Mouse (Mus musculus) G1E (cell line): Measurements from ENCODE around the gene Zfp566. TPM values are rescaled to one million over a fixed set of nuclear protein-coding genes. Genes with fewer than 3 reads are reported as not detected.
A peak's percentile ranks its signal among the peaks of the same experiment; 100 is the strongest.

Source experiments
- ATAC-seq: 2 replicates; pipeline ENCODE4 v1.8.0; 2016; ENCODE audit warnings: mild to moderate bottlenecking; ENCODE audit not compliant: insufficient number of reproducible peaks, poor library complexity, low FRiP score, severe bottlenecking; ENCODE audit errors: extremely low read depth
- DNase-seq: peaks from one replicate; pipeline ENCODE4 v3.0.0; 2012; ENCODE audit warnings: low spot score
- H3K27me3 ChIP-seq: 2 replicates; pipeline ENCODE4 v1.6.1; 2012; ENCODE audit warnings: mild to moderate bottlenecking, low read length, inconsistent platforms; ENCODE audit not compliant: insufficient read depth
- H3K36me3 ChIP-seq: replicated peaks from 2 replicates; pipeline ENCODE3; 2012; ENCODE audit warnings: mild to moderate bottlenecking, inconsistent platforms
- H3K4me1 ChIP-seq: 2 replicates; pipeline ENCODE4 v1.6.1; 2012; ENCODE audit warnings: low read depth, low read length, inconsistent platforms, mixed read lengths; ENCODE audit not compliant: insufficient read depth
- H3K4me3 ChIP-seq: 2 replicates; pipeline ENCODE4 v1.5.1; 2012; ENCODE audit warnings: low read depth, mild to moderate bottlenecking, inconsistent platforms, low read length, moderate library complexity, mixed read lengths
- H3K9me3 ChIP-seq: replicated peaks from 2 replicates; pipeline ENCODE4 v1.6.1; 2012; ENCODE audit warnings: inconsistent platforms
- CTCF ChIP-seq: IDR thresholded peaks from 2 replicates; pipeline ENCODE4 v1.5.1; 2012; ENCODE audit warnings: low read depth, low read length, inconsistent platforms, mixed read lengths
- GATA1 ChIP-seq: IDR thresholded peaks from 2 replicates; pipeline ENCODE4 v1.6.1; 2012; ENCODE audit warnings: borderline replicate concordance, low read length, inconsistent platforms, mixed read lengths
- GATA2 ChIP-seq: IDR thresholded peaks from 2 replicates; pipeline ENCODE4 v1.6.1; 2012; ENCODE audit warnings: low read depth, low read length, inconsistent platforms, borderline replicate concordance
- POLR2AphosphoS5 ChIP-seq: IDR thresholded peaks from 2 replicates; pipeline ENCODE4 v1.6.1; 2012; ENCODE audit warnings: low read depth, low read length, inconsistent platforms; ENCODE audit not compliant: insufficient replicate concordance
- TAL1 ChIP-seq: conservative IDR thresholded peaks from 2 replicates; pipeline ENCODE4 v1.6.1; 2012; ENCODE audit warnings: low read depth, low read length, inconsistent platforms, mixed read lengths
- polyA plus RNA-seq: library from polyadenylated mRNA; stranded (reverse); fragments of >175 nt; gene quantifications from 2 replicates; pipeline ENCODE4 v1.2.3, GENCODE M21; 2012
- total RNA-seq, 2 experiments: library from RNA; stranded (forward) in 1 of 2; stranded (reverse) in 1 of 2; fragments of 200-1000 nt in 1 of 2; fragments of >200 nt in 1 of 2; fragmentation: Nextera tagmentation in 1 of 2; gene quantifications; 2 replicates each; pipeline ENCODE4 v1.2.3; 2014 to 2017

Zfp566 gene
- total and polyA plus RNA-seq, 3 experiments = 1.8 to 5.6 (median 2.8) TPM

DNA sequence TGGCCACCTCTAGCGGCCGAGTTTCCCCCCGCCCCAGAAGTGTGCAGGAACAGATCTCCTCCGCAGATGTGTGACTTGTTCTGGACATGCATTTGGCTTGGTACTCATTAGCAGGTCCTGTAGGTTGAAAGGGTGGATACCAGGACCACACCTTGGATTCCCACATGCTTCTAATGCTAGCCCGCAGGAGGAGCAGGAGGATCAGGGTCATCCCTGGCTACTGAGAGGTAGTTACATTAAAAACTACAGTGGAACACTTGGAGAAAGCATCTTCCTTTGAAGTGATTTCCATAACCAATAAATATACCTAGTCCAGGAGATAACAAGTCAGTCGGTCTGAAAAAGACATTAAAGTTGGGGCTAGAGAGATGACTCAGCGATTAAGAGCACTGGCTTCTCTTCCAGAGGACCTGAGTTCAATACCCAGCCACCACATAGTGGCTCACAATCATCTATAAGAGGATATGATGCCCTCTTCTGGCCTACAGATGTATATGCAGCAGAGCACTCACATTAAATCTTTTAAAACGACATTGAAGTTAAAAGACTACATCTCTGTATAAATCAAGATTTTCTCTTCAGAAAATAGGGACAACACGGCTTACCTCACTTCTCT, 751 bp upstream of the Zfp566 start:
- Histone ChIP-seq H3K4me1 (peaks cover 52% of the 10 kb centered on the region), H3K36me3 (peaks cover 15% of the 10 kb centered on the region), H3K9me3 (no peaks in the 10 kb centered on the region), H3K27me3 (no peaks in the 10 kb centered on the region), H3K4me3 (peak overlapping the region; percentile 84)
- TF ChIP-seq GATA1 = no peak
- no peak for TF ChIP-seq GATA2
- TF ChIP-seq TAL1 = no peak
- TF ChIP-seq POLR2AphosphoS5 = no peak
- TF ChIP-seq CTCF = no peak
- DNase-seq = no peak
- no peak for ATAC-seq

DNA sequence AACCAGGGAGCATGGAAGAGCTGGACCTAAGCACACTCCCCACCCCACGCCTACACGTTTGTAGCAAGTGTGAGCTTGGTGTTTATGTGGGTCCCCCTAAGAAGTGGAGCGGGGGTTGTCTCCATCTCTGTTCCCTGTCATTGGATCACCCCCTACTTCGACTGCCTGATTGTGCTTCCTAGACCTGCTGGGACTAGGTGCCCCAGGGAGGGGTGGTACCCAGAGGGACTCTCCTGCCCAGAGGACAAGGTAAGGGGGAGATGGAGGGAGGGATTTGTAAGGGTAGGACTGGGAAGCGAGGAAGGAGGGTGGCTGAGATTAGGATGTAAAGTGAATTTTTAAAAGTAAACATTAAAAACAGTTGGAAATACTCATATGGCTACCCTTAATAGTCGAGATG, 922 bp downstream of the Zfp566 start:
- H3K36me3 ChIP-seq = peaks cover 31% of the 10 kb centered on the region
- peak overlapping the region; percentile 84 for H3K4me3 ChIP-seq
- no peaks in the 10 kb centered on the region for H3K9me3 ChIP-seq
- DNase-seq (no peak), ATAC-seq (no peak)
- no peak for TF ChIP-seq CTCF
- no peak for TF ChIP-seq GATA2
- no peak for TF ChIP-seq POLR2AphosphoS5
- TF ChIP-seq TAL1 = no peak
- TF ChIP-seq GATA1 = no peak
- H3K4me1 ChIP-seq = peaks cover 43% of the 10 kb centered on the region
- H3K27me3 ChIP-seq = no peaks in the 10 kb centered on the region

DNA sequence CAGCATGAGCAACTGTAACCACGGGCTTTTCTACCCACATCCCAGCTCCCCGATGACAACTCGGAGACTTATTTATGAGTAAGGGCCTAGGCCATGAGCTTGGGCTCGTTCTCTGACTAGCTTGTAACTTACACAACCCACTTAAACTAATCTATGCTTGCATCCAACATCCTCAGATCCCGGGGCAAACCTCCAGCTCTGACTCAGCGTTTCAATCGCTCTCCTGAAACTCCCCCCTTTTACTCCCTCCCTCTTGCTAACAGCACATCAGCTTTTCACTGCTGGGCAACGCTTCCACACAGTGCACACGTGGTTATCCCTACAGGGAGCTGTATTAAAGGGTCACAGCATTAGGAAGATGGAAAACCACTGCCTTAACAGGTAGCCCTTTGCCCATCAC, 3.8 kb downstream of the Zfp566 start:
- Histone ChIP-seq H3K27me3 (no peaks in the 10 kb centered on the region), H3K9me3 (no peaks in the 10 kb centered on the region), H3K4me3 (no peak overlapping the region), H3K36me3 (peaks cover 57% of the 10 kb centered on the region), H3K4me1 (peaks cover 33% of the 10 kb centered on the region)
- TF ChIP-seq TAL1 = no peak
- no peak for TF ChIP-seq GATA2
- no peak for TF ChIP-seq POLR2AphosphoS5
- no peak for TF ChIP-seq GATA1
- no peak for TF ChIP-seq CTCF
- DNase-seq = no peak
- no peak for ATAC-seq

DNA sequence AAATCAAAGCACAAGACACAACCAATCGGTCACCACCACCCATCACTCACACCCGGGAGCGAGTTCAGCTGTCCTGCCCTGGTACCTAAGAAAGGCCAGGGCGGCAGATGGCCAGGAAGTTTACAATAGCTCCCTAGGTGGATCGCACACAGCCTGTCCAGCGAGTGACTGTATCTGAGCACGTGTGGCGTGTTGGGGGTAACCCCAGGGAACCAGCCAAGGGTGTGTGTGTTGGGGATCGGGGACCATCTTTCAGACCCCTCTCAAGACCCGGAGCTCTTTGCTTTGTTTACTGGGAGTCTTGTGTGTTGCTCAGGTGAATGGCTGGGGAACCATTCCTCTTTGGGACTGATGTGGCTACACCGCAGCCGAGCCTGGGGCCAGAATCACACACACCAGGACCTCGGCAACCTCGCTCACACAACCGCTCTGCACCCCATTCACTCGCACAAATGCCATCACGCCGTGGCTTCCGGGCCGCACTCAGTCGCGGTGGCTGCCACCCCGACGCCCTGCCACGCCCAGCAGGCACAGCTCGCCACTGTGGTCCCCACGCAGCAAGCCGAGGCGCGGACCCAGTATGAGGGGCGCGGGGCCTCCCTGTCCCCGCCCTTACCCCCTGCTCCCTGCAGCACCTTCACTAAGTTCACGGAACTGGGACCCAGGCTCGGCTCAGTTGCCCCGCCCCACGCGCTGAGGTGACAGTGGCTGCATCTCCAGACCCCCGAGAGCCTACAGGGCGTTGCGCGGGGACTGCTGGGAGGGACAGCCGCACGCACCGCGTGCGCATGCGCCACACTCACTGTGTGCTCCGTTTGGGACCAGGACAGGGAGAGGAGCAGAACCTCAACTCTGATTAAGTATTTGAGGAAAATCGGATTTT, 17.9 kb downstream of the Zfp566 start, which contains the start of gene Zfp82:
Zfp82 (minus strand) TSS at position 755 of the 883 bp plus-strand sequence.
- H3K4me1 ChIP-seq = peaks cover 11% of the 10 kb centered on the region
- ATAC-seq = peak; percentile 84
- H3K4me3 ChIP-seq = peak within 1 kb of the TSS; percentile 93
- no peaks in the 10 kb centered on the region for H3K27me3 ChIP-seq
- TF ChIP-seq GATA1 (no peak), CTCF (no peak), GATA2 (no peak), TAL1 (no peak), POLR2AphosphoS5 (no peak)
- H3K9me3 ChIP-seq = no peaks in the 10 kb centered on the region
- peak; percentile 89 for DNase-seq
- H3K36me3 ChIP-seq = peaks cover 16% of the 10 kb centered on the region

DNA sequence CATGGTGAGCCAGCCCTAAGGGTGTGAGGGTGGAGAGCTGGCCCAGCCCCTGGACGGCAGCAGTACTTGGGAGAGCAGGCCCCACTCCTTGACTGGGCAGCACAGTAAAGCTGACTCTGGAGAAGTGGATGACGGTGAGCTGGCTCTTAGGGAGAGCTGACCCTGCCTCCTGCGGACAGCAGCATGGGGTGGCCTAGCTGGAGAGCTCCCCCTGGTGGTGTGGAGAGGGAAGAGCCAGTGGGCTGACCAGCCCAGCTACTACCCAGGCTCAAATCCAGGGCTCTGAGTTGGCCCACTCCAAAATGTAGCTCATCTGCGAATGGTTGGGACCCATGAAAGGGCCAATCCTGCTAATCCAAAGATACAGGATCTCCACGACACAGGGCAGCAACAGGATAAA, 25.7 kb downstream of the Zfp566 start:
- ATAC-seq = no peak

DNA sequence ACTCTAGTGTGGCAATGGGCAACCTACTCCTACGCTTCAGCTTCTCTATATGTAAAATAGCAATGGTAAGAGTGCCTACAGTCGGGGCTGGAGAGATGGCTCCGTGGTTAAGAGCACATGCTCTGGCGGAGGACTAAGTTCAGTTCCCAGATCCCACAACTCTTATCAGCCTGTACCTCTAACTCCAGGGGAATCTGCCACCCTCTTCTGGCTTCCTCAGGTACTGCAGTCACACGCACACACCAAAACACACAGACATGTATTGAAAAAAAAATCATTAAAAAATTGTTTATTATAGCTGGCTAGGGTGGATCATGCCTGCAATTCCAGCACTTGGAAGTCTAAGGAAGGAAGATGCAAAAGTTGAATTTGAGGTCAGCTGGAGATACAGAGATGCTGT, 27.8 kb downstream of the Zfp566 start:
- no peaks in the 10 kb centered on the region for H3K9me3 ChIP-seq
- DNase-seq = no peak

More for the DNA sequence above, 25.7 kb downstream of the Zfp566 start:
- H3K4me3 ChIP-seq = no peak overlapping the region
- no peaks in the 10 kb centered on the region for H3K27me3 ChIP-seq
- TF ChIP-seq POLR2AphosphoS5 (no peak), GATA1 (no peak), CTCF (no peak; the same call in 1 of the 2 replicates), TAL1 (no peak), GATA2 (no peak)
- no peaks in the 10 kb centered on the region; the same call in 1 of the 2 replicates for H3K4me1 ChIP-seq
- no peak for DNase-seq
- H3K36me3 ChIP-seq = peaks cover 55% of the 10 kb centered on the region
- no peaks in the 10 kb centered on the region for H3K9me3 ChIP-seq

More for the DNA sequence above, 27.8 kb downstream of the Zfp566 start:
- H3K36me3 ChIP-seq = peaks cover 50% of the 10 kb centered on the region
- H3K4me1 ChIP-seq = no peaks in the 10 kb centered on the region; the same call in 1 of the 2 replicates
- TF ChIP-seq GATA1 (no peak), CTCF (0 out of 2 replicates have a peak, but pooled peaks have one; percentile 15)
- no peak overlapping the region for H3K4me3 ChIP-seq
- no peaks in the 10 kb centered on the region for H3K27me3 ChIP-seq
- no peak for ATAC-seq
